Mouse (Mus musculus) C2C12 (cell line): ENCODE data around the gene Mrpl33.
"Not testable (repeated sequence)": the region's sequence is repeated elsewhere in the genome, so short reads cannot be mapped to it uniquely, and the experiment has no call there.

Experiments used
- CTCF ChIP-seq: IDR thresholded peaks from one replicate; pipeline ENCODE4 v1.5.1; 2011; ENCODE audit not compliant: control insufficient read depth, insufficient read depth, insufficient read length
- MAX ChIP-seq: IDR thresholded peaks from one replicate; pipeline ENCODE4 v1.6.1; 2011; ENCODE audit warnings: mild to moderate bottlenecking, control low read depth
- MYOG ChIP-seq: IDR thresholded peaks from one replicate; pipeline ENCODE4 v1.6.1; 2011; ENCODE audit not compliant: control insufficient read depth, insufficient read length; ENCODE audit errors: extremely low read depth
- USF1 ChIP-seq: IDR thresholded peaks from one replicate; pipeline ENCODE4 v1.6.1; 2011; ENCODE audit warnings: low read depth, mild to moderate bottlenecking, control low read depth, moderate library complexity

DNA sequence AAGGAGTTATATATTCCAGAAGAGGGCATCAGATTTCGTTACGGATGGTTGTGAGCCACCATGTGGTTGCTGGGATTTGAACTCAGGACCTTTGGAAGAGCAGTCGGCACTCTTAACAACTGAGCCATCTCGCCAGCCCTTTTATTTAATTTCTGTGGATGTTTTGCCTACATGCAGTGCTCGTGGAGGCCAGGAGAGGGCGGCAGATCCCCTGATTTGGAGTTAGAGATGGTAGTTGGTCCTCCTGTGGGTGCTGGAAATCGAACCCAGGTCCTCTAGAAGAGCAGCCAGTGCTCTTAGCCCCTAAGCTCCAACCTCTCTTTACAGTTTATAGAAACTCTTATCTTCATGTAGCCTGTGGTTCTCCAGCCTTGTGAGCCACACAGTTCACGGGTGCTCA is 8.1 kb upstream of the Mrpl33 start:
- not testable (repeated sequence) for TF ChIP-seq CTCF, USF1, MYOG, MAX
